Mouse (Mus musculus) olfactory bulb, adult 2 months (tissue): ENCODE measurements at regions not wholly inside any gene's neighbourhood (a gene's known extent, or its start where the extent isn't known, plus 50 kb on each side); places are given as distances from the start of the nearest gene placed in this dataset.

Experiments
- H3K27ac ChIP-seq: fragments of 200-500 bp; 2 replicates; pipeline ENCODE4 v1.5.1; 2012; ENCODE audit warnings: low read depth, low read length; ENCODE audit not compliant: insufficient read depth
- H3K4me1 ChIP-seq: fragments of 200-500 bp; 2 replicates; pipeline ENCODE4 v1.6.1; 2012; ENCODE audit warnings: low read length; ENCODE audit not compliant: control insufficient read depth, insufficient read depth
- H3K4me3 ChIP-seq: fragments of 200-500 bp; 2 replicates; pipeline ENCODE4 v1.5.1; 2012; ENCODE audit warnings: mild to moderate bottlenecking, low read depth, low read length, moderate library complexity; ENCODE audit not compliant: insufficient read depth
- CTCF ChIP-seq: fragments of 200-500 bp; IDR thresholded peaks from 2 replicates; pipeline ENCODE4 v1.5.1; 2012; ENCODE audit warnings: low read depth, mild to moderate bottlenecking, low read length, moderate library complexity; ENCODE audit not compliant: insufficient read depth
- POLR2A ChIP-seq: fragments of 200-500 bp; IDR thresholded peaks from 2 replicates; pipeline ENCODE4 v1.6.1; 2012; ENCODE audit warnings: mild to moderate bottlenecking, low read depth, low read length, moderate library complexity; ENCODE audit not compliant: insufficient read depth
- WGBS: fragments of 180-500 bp; shearing (Covaris S2); methylation state at CpG from one replicate; pipeline ENCODE4 v1.1.7; 2018; 5-methylcytosine and 5-hydroxymethylcytosine counted together

GRCm38 (mm10) chr9:33035401-33035800 lies 399.4 kb downstream of the Ets1 start:
- H3K27ac ChIP-seq, result no peak overlapping the region
- no peaks in the 10 kb centered on the region for H3K4me1 ChIP-seq
- no peak overlapping the region for H3K4me3 ChIP-seq
- no peak for TF ChIP-seq POLR2A
- no peak for TF ChIP-seq CTCF
- 74% methylated on average over 3 of the region's 3 CpGs for WGBS

- Histone ChIP-seq H3K27ac (no peak overlapping the region), H3K4me1 (no peaks in the 10 kb centered on the region), H3K4me3 (no peak overlapping the region)
- WGBS, result 79% methylated on average over 4 of the region's 4 CpGs
- no peak for TF ChIP-seq POLR2A
These were observed 403.3 kb downstream of the Ets1 start for GRCm38 (mm10) chr9:33039221-33039790.

GRCm38 (mm10) chr9:33050789-33051188 lies 414.8 kb downstream of the Ets1 start:
- 91% methylated on average over 4 of the region's 4 CpGs for WGBS
- Histone ChIP-seq H3K27ac (no peak overlapping the region), H3K4me1 (no peaks in the 10 kb centered on the region), H3K4me3 (no peak overlapping the region)
- TF ChIP-seq CTCF (no peak), POLR2A (no peak)

- TF ChIP-seq POLR2A (no peak), CTCF (no peak)
- Histone ChIP-seq H3K4me1 (no peaks in the 10 kb centered on the region), H3K27ac (no peak overlapping the region), H3K4me3 (no peak overlapping the region)
- 86% methylated on average over 6 of the region's 6 CpGs for WGBS
These were observed 424.7 kb downstream of the Ets1 start for GRCm38 (mm10) chr9:33060636-33061264.

GRCm38 (mm10) chr9:33062476-33062875 lies 426.5 kb downstream of the Ets1 start:
- Histone ChIP-seq H3K27ac (no peak overlapping the region), H3K4me3 (no peak overlapping the region), H3K4me1 (no peaks in the 10 kb centered on the region)
- 27% methylated on average over 4 of the region's 4 CpGs for WGBS
- TF ChIP-seq CTCF (no peak), POLR2A (no peak)

- 95% methylated on average over 3 of the region's 3 CpGs for WGBS
- TF ChIP-seq CTCF (no peak), POLR2A (no peak)
- H3K4me1 ChIP-seq, result no peaks in the 10 kb centered on the region
- H3K27ac ChIP-seq, result no peak overlapping the region
- no peak overlapping the region for H3K4me3 ChIP-seq
These were observed 429.3 kb downstream of the Ets1 start for GRCm38 (mm10) chr9:33065331-33065730.

- Histone ChIP-seq H3K4me1 (no peaks in the 10 kb centered on the region), H3K4me3 (no peak overlapping the region), H3K27ac (no peak overlapping the region)
- TF ChIP-seq POLR2A (no peak), CTCF (no peak)
- 86% methylated on average over 1 of the region's 1 CpGs for WGBS
These were observed 431.5 kb downstream of the Ets1 start for GRCm38 (mm10) chr9:33067521-33067920.

GRCm38 (mm10) chr9:33070116-33070515 lies 434.1 kb downstream of the Ets1 start:
- Histone ChIP-seq H3K27ac (no peak overlapping the region), H3K4me1 (no peaks in the 10 kb centered on the region), H3K4me3 (no peak overlapping the region)
- TF ChIP-seq POLR2A (no peak), CTCF (no peak)
- 73% methylated on average over 3 of the region's 3 CpGs for WGBS

- no peak overlapping the region for H3K4me3 ChIP-seq
- no peak for TF ChIP-seq CTCF
- TF ChIP-seq POLR2A, result no peak
- H3K4me1 ChIP-seq, result no peaks in the 10 kb centered on the region
- H3K27ac ChIP-seq, result no peak overlapping the region
- 68% methylated on average over 3 of the region's 3 CpGs for WGBS
These were observed 444.2 kb downstream of the Ets1 start for GRCm38 (mm10) chr9:33080271-33080670.
